ENCODE assay signal across 8 mouse cellular contexts in genomic region chr5:33018189-33018560, GRCm38 (mm10). TPM values are rescaled to one million over a fixed set of nuclear protein-coding genes. Genes with fewer than 3 reads are reported as not detected.
A peak's percentile ranks its signal among the peaks of the same experiment; 100 is the strongest.
DNase-seq lines count a peak whose midpoint lies in the region; ATAC-seq and TF ChIP-seq lines count a peak whose summit lies in the region.

No protein-coding gene starts in this region.

- no peak for DNase-seq in layer of hippocampus, adult 2 months (ENCODE audit: low spot score in 2 of 2)
- DNase-seq in layer of hippocampus, postnatal 25 days (ENCODE audit: extremely low spot score in 1 of 2, low spot score in 1 of 2), result no peak
- DNase-seq in embryonic facial prominence, embryonic 11.5 days (ENCODE audit: low spot score), result no peak
- no peak for DNase-seq in frontal cortex, adult 2 months (ENCODE audit: extremely low spot score in 1 of 2, low spot score in 1 of 2)
- no peak for DNase-seq in ovary, postnatal 10 days (ENCODE audit: low spot score)
- DNase-seq in left cerebral cortex, postnatal 10 days (ENCODE audit: extremely low spot score in 1 of 2, low spot score in 2 of 2), result no peak

- 4% methylated on average over 15 of the region's 15 CpGs for WGBS in embryonic facial prominence, embryonic 11.5 days
- 8% methylated on average over 15 of the region's 15 CpGs for WGBS in intestine, postnatal 0 days
- 1% methylated on average over 15 of the region's 15 CpGs for WGBS in neural tube, embryonic 14.5 days

- H3K9ac ChIP-seq in embryonic facial prominence, embryonic 11.5 days (replicated peaks; ENCODE audit: low read length), result peak overlapping the region; percentile 89
- peak overlapping the region; percentile 92 for H3K9ac ChIP-seq in intestine, postnatal 0 days (ENCODE audit: low read depth, low read length)
- peak overlapping the region; percentile 84 for H3K9ac ChIP-seq in neural tube, embryonic 14.5 days (replicated peaks; ENCODE audit: low read depth, low read length)

- no peaks in the 10 kb centered on the region for H3K36me3 ChIP-seq in embryonic facial prominence, embryonic 11.5 days (replicated peaks; ENCODE audit: control insufficient read depth, insufficient read depth, low read depth, low read length)
- H3K36me3 ChIP-seq in intestine, postnatal 0 days (ENCODE audit: control insufficient read depth, insufficient read depth), result no peaks in the 10 kb centered on the region; the same call in 1 of the 2 replicates
- H3K36me3 ChIP-seq in neural tube, embryonic 14.5 days (ENCODE audit: control insufficient read depth, insufficient read depth, low read length), result no peaks in the 10 kb centered on the region; the same call in 1 of the 2 replicates

- peak overlapping the region; percentile 62 for H3K4me3 ChIP-seq in layer of hippocampus, adult 2 months
- H3K4me3 ChIP-seq in embryonic facial prominence, embryonic 11.5 days (ENCODE audit: low read depth, low read length), result peak overlapping the region; percentile 88
- peak overlapping the region; percentile 76 for H3K4me3 ChIP-seq in intestine, postnatal 0 days (ENCODE audit: low read depth, low read length)
- peak overlapping the region; percentile 86 for H3K4me3 ChIP-seq in neural tube, embryonic 14.5 days (ENCODE audit: low read depth, low read length)

- H3K27me3 ChIP-seq in embryonic facial prominence, embryonic 11.5 days (ENCODE audit: control insufficient read depth, insufficient read depth, low read length), result no peaks in the 10 kb centered on the region
- H3K27me3 ChIP-seq in intestine, postnatal 0 days (replicated peaks; ENCODE audit: control insufficient read depth, insufficient read depth, low read length), result no peaks in the 10 kb centered on the region
- no peaks in the 10 kb centered on the region for H3K27me3 ChIP-seq in neural tube, embryonic 14.5 days (ENCODE audit: control insufficient read depth, insufficient read depth, low read length)

- H3K4me2 ChIP-seq in embryonic facial prominence, embryonic 11.5 days (ENCODE audit: low read depth, low read length), result peak overlapping the region; percentile 81
- H3K4me2 ChIP-seq in intestine, postnatal 0 days (replicated peaks; ENCODE audit: low read depth), result peak overlapping the region; percentile 88
- peak overlapping the region; percentile 87 for H3K4me2 ChIP-seq in neural tube, embryonic 14.5 days (ENCODE audit: low read depth, low read length)

- intact Hi-C loops in left cerebral cortex, postnatal 10 days (cut with DNase I), result no loop called here

- TF ChIP-seq CTCF in layer of hippocampus, adult 2 months (conservative IDR thresholded peaks at IDR 0.05), result no peak
- no peak for TF ChIP-seq CTCF in intestine, postnatal 0 days (IDR thresholded peaks at IDR 0.05; ENCODE audit: low read depth)

- H3K27ac ChIP-seq in layer of hippocampus, adult 2 months, result peak overlapping the region; percentile 97
- H3K27ac ChIP-seq in embryonic facial prominence, embryonic 11.5 days (replicated peaks; ENCODE audit: low read depth, low read length), result peak overlapping the region; percentile 82
- peak overlapping the region; percentile 97 for H3K27ac ChIP-seq in intestine, postnatal 0 days (ENCODE audit: low read depth, low read length)
- H3K27ac ChIP-seq in neural tube, embryonic 14.5 days (ENCODE audit: low read depth, low read length), result peak overlapping the region; percentile 99

- no peaks in the 10 kb centered on the region for H3K4me1 ChIP-seq in embryonic facial prominence, embryonic 11.5 days (ENCODE audit: control insufficient read depth, insufficient read depth, low read length)
- H3K4me1 ChIP-seq in intestine, postnatal 0 days (replicated peaks; ENCODE audit: control insufficient read depth, insufficient read depth, low read length), result no peaks in the 10 kb centered on the region
- H3K4me1 ChIP-seq in neural tube, embryonic 14.5 days (ENCODE audit: control insufficient read depth, insufficient read depth, low read length), result peaks cover 36% of the 10 kb centered on the region

- peak; percentile 63 for ATAC-seq in embryonic facial prominence, embryonic 11.5 days (replicated peaks; ENCODE audit: insufficient number of reproducible peaks, low FRiP score, low TSS enrichment, low read depth)
- peak; percentile 12 for ATAC-seq in intestine, postnatal 0 days
- no peak for ATAC-seq in neural tube, embryonic 14.5 days (ENCODE audit: low read depth)

- no peaks in the 10 kb centered on the region for H3K9me3 ChIP-seq in embryonic facial prominence, embryonic 11.5 days (replicated peaks; ENCODE audit: control insufficient read depth, low read length)
- no peaks in the 10 kb centered on the region for H3K9me3 ChIP-seq in intestine, postnatal 0 days (ENCODE audit: control insufficient read depth)
- H3K9me3 ChIP-seq in neural tube, embryonic 14.5 days (ENCODE audit: control insufficient read depth, low read length), result no peaks in the 10 kb centered on the region

RNA-seq across cellular contexts. Expression of gene Ywhah, which starts 0.4 kb away (rescaled TPM):
- 1,000 to 10,000 TPM; 1,193 to 1,302 TPM for total RNA-seq in layer of hippocampus, adult 2 months (2021)
- 1,000 to 10,000 TPM; 1,285 to 1,312 TPM for total RNA-seq in layer of hippocampus, postnatal 25 days (2021)
- polyA plus RNA-seq in embryonic facial prominence, embryonic 11.5 days (2014; fragmentation: Nextera tagmentation; extraction: Ambion mirVana), result 479 and 494 TPM in 2 replicates
- polyA plus RNA-seq in intestine, postnatal 0 days (2015; fragmentation: Nextera tagmentation; extraction: Ambion mirVana), result 253 and 260 TPM in 2 replicates
- 776 and 794 TPM in 2 replicates for polyA plus RNA-seq in neural tube, embryonic 14.5 days (2014; fragmentation: Nextera tagmentation; extraction: Ambion mirVana)
- 1,285 and 1,395 TPM in 2 replicates for polyA plus RNA-seq in frontal cortex, adult 2 months (2012; rRNA removed)
- total RNA-seq in left cerebral cortex, postnatal 10 days (2021), result 1,000 to 10,000 TPM in 1 of 2 experiments, 100 to 1,000 TPM in 1; 996 to 1,031 TPM
